Mouse (Mus musculus): ENCODE data around the gene Zbtb12.

DNA sequence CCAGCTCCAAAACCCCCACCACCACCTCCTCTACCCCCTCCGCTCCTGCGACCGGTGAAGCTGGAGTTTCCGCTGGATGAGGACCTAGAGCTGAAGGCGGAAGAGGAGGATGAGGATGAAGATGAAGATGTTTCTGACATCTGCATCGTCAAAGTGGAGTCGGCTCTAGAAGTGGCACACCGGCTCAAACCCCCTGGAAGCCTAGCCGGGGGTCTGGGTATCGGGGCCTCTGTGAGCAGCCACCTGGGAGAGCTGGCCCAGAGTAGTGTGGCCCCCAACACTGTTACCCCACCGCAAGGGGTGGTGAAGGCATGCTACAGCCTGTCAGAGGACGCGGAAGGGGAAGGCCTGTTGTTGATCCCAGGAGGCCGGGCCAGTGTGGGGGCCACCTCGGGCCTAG is 16.4 kb downstream of the Zbtb12 start:
- no peak for TF ChIP-seq POLR2A (IDR thresholded peaks at IDR 0.05; ENCODE audit: control insufficient read depth, extremely low read depth, insufficient read depth, low read length, poor library complexity)
- no peak for TF ChIP-seq CTCF (IDR thresholded peaks at IDR 0.05; ENCODE audit: borderline replicate concordance, control insufficient read depth, extremely low read depth, insufficient read depth, low read length, poor library complexity)
